Mouse (Mus musculus) gonadal fat pad, adult 2 months (tissue): Measurements from ENCODE around the gene Rnd1. TPM values are rescaled to one million over a fixed set of nuclear protein-coding genes. Genes with fewer than 3 reads are reported as not detected.

Source experiments
- DNase-seq: peaks from one replicate; pipeline ENCODE4 v3.0.0-alpha.2; 2012; ENCODE audit warnings: low read depth
- polyA plus RNA-seq: library from polyadenylated mRNA; depleted of rRNA; stranded (reverse); fragments of >200 nt; gene quantifications from 2 replicates; pipeline ENCODE4 v1.2.3, GENCODE M21; 2012

Gene Rnd1
- polyA plus RNA-seq, 1 experiment, result 4.8 TPM

DNA sequence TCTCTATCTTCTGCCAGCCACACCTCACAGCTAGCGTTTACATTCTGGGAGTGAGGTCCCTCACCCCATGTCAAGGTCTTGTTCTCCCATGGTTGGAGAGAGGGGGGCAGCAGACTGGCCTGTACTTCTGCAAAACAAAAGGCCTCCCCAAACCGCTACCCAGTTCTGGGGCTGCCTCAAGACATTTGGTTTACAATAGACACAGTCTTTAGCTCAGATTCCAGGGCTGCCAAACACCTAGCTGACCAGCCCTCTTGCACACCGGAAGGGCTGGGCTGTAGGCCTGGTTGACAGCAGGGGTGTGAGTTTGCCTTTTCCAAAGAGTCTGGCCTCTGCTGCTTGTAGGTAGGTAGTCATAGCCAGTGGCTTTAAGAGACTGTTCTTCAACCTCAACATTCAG lies 40.1 kb downstream of the Rnd1 start:
- DNase-seq, result no peak

DNA sequence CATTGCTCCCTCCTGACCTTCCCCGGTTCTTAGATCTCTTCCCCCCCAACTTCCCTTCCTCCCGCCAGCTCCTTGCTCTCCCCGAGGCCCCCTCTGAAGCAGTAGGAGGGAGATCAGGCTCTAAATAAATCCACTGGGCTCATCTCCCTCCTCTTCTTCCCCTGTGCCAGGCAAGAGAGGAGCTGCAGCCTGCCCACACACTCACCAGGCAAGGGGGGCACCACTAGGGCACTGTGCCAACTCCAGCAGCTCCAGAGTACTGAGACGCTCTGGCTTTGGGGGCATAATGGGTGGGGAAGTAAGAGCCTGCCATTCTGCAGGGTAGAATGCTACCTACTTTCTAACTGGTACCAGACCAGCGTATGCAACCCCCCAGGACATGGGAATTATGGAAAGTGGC lies 40.7 kb downstream of the Rnd1 start:
- DNase-seq, result no peak

DNA sequence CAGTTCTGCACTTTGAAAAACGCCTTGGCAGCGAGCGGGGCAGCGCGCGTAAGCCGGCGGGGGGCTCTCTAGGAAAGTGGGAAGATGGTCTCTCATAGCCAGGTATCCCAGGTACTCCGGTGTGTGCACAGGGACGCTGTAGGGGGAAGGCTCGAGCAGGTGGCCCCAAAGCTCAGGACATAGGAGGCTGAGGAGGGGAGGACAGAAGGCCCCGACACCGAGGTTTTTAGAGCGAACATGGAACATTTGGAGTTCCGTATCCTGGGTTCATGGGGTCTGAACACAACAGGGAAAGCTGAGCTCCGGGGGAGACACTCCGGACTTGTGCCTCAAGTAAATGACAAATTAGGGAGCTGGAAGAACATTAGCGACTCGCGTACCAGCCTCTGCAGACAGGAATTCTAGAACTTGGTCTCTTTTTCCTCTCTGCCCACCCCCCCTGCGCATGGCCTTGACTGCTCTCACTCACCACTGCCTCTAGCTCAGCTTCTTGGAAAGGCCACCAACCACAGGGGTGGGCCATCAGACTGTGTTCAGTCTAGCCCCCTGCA lies 41.9 kb downstream of the Rnd1 start:
- DNase-seq, result no peak

DNA sequence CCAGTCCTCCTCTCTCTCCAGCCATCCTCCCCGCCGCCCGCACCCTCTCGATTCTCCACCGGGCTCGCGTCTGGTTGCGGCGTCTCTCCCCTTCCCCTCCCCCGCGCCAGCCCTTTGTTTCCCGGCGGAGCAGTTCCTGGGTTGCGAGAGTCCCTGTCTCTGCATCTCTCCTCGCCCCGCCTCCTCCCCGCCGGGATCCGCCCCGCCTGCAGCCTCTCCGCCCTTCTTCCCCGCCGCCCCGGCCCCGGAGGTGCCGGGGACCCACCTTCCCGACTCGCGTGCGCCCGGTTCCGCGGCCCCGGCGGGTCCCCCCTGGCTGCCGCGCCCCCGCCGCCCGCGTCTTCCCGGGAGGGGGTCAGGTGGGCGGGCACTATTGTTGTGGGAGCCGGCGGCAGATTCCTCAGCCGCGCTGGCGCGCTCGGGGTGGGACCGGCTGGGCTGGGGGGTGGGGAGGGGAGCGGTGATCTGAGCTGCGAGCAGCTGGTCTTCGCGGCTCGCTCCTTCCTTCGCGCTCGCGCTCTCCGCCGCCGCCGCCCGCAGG lies 42.6 kb downstream of the Rnd1 start:
- DNase-seq, result no peak

DNA sequence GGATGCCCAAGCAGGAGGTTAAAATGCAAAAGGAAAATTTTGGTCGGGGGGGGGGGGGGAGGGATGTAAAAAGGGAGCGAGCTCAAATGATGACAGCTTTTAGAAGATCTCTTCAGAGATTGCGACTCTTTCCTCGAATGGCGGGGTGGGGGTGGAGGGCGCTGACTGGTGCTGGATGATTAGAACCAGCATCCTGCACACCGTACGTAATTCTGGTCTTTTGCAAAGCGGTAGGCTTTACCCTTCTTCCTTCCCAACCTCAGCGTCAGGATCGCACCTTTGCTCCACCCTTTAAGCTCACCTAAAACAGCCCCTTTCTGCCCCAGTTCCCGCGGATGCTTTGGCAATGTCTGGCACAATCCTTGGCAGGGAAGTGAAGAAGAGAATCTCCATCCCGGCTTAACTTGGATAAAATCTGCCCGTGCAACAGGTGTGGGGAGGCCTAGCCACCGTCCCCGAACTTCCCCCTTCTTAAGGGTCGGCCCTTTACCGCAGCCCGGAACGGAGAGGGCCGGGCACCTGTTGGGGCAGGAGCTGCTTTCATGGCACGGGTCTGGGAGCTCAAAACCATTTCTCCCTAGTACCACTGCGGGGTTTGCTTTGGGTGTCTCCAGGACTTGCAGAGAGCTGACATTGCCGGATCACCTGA lies 43.3 kb downstream of the Rnd1 start:
- DNase-seq, result no peak

DNA sequence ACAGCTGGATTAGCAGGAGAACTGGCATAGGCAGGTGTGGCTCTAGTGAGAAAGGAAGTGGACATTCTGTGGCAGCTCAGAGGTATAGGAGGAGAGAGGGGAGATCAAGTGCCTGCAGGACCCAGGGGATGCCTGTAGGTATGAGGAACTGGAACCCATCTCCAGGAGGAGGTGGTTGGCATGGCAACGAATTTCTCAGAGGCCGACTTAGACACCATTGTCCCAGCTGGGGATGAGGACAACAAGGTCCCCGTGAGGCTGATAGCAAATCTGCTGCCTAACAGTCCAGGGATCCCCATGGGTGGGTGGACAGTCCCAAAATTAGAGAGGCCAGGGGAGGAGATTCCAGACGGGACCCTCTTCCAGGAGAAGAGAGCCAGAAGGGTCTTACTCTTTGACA lies 44.3 kb downstream of the Rnd1 start:
- DNase-seq, result no peak

DNA sequence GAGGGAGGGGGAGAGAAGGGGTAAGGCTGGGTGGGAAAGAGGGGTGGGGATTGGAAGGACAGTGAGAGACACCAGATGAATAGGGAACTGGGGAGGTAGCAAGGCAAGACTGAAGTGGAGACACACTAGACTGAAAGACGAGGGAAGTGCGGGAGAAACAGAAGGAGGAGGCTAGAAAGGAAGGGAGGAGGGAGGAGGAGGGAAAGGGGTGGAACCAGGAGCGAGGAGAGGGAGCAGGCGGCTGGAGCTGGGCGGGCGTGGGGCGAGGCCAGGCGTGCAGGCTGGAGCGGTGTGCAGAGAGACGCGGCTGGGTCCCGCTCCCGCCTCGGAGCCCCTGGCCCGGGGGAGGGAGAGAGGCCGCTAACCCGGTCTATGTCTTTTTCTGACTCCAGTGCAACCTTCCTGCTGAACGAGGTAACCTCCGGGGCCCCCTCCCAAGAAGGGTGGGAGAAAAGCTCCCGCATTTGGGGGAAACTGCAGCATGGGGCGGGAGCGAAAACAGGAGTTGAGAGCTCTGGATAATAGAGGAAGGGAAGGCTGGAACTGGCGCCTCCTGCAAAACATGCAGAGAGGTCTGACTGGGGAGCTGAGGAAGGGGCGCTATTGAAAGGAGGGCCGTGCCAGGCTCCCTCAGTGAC lies 45.0 kb downstream of the Rnd1 start:
- DNase-seq, result no peak

DNA sequence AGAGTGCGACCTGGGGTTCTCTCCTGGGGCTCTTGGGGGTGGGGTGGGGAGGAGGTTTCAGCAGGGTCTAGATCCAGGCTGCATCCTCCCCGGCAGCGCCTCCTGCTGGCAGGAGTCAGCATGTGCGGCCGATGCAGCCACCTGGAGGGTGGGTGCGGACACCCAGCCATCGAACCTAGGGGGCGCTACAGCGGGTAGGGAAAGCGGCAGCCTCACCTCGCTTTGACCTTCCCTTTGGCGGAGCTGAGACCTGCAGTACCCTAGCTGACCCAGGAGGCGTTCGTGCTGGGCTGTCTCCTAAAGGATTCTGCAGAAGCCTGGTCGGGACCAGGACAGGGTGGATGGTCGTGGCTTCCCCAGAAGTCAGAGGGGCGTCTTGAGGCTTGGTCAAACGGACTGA lies 45.8 kb downstream of the Rnd1 start:
- DNase-seq, result no peak

DNA sequence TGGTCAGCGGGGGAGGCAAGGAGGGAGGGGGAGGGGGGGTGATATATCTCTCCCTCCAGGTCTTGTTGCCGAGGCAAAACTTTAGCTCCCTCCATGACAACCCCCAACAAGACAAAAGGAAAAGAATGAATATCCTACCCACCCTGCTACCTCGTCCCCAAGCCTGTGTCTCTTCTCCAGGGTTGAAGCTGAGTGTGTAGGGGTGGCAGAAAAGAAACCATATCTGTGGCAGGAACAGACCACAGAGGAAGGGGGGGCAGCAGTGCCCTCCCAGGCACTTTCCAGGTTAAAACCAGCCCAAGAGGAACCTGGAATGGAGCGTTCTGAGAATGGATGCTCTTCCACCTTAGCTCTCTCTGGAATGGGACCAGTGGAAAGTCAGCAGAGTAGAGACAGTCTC lies 46.7 kb downstream of the Rnd1 start, which contains the start of gene Cacnb3:
TSS of gene Cacnb3 (plus strand) at position 301 of the 400 bp plus-strand sequence.
- DNase-seq, result no peak

DNA sequence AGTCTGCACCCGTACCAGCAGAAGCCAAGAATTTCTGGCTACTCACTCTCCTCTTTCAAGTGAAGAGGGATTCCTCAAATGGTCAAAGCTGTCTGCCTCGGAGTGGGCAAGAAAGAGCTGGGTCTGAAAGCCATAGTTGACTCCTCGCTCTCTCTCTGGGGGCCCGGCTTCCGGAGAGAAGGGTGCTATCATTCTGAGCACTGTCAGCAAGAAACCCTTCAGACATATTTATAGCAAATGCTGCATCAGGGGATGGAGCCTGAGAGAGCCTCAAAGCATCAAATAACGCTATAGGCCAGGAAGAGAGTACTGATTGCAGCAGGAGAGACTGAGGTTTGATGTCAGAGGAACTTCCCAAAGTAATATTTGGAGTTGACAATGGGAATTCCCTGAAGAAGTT lies 47.8 kb downstream of the Rnd1 start:
- no peak for DNase-seq

DNA sequence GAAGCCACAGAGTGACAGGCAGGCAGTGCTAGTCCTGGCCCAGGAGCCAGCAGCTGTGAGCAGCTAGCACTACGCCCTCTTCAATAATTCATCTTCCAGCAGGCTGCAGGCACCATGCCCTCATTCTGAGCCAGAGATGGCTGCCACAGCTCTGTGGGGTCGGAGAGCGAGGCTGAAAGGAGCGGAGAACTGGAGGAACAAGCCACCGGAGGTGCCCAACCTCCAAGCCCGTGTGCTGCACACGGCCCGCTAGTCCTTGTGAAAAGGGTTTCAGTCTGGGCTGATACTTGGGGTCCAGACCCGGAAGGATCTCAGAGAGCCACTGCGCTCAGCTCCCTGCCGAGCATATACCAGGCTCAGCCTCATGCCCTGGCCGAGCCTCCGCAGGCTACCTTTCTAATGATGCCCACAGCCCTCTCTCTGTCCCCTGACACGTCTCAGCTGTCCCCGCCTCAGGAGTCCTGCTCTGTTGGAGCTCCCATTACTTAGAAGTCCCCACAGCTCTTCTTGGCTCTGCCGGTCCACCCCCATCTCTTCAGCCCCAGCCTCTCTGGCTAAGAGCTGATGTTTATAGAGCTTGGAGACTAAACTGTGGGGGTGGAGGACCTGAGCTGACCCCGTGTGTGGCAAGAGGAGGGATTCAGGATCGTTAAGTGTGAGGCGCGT lies 48.5 kb downstream of the Rnd1 start:
- no peak for DNase-seq

DNA sequence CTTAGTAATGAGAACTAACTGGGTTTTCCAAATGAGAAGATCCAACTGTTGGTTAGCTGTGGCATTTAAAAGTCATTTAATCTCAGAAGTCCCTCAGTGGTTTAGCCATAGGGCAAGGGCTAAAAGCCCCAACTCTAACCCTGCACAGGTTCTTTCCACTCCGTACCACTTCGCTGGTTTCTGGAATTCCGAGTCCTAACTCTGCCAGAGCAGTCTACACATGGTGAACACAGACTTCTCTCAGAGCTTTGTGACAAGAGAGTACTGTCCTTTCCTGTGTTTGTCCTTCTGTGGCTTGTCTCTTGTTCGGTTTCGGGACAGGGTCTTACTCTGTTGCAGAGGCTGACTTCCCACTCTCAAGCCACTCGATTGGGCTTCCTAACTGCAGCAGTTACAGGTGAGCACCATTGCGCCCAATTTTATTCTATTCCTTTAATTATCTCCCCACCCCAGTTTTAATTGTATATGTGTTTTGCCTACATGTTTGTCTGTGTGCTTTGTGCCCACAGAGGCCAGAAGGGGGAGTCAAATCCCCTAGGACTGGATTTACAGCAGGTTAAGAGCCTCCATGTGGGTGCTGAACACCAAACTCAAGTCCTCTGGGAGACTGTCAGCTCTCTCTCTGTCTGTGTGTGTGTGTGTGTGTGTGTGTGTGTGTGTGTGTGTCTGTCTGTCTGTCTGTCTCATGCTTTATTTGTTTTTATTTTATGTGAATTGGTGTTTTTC lies 50.6 kb downstream of the Rnd1 start:
- no peak for DNase-seq

DNA sequence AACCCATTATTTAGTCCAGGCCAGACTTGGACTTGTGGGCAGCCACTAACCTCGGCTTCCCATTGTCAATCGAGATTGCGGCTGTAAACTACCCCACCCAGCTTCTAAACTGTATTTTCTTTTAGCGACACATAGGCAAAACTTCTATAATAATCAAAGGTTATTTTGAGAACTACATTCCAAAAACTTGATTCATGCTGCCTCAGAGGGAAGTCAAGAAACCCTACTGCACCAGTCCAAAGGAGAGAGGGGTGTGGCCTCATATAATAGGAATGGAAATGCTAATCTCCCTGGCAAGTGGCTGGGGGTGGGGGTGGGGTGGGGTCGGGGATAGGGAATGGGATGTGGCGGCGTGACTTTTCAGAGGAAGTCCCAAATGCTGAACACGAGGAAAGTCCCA lies 51.2 kb downstream of the Rnd1 start:
- DNase-seq, result no peak

DNA sequence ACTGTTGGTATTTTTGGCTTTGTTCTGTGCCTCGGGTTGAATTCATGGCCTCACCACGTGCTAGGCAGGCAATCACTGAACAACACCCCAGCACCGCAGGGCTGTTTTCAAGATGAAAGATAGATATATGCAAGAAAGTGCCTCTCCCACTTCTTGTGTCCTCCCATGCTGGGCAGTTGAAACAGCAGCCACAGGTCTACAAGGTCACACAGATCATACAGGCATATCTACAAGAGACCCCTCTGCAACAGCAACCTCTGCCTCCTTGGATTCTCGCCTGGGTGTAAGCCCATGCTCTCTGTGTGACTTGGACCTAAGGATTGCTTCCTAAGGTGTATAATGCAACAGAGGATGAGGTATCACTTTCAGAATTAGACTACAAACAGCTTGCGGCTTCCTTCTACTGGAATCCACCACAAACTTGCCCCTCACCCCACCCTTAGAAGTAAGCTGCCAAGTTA lies 53.9 kb downstream of the Rnd1 start:
- DNase-seq, result no peak

DNA sequence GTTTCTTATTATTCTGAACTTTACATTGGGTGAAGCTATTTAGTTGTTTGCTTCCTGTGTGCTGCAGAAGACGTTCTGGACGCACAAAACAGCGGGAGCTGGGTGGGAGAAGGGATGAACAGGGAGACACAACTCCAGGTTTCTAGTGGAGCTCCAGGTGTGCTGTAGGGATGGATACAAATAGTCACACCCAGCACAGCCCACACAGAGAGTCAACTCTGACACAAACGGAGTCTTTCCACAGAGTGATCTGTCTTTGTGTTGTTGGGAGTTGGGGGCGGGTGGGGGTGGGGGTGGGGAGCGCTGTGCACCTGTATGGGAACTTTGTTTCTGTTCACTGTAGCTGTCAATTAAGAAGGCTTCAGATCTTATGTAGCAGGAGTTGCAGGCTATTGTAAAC lies 54.5 kb downstream of the Rnd1 start:
- DNase-seq, result no peak

DNA sequence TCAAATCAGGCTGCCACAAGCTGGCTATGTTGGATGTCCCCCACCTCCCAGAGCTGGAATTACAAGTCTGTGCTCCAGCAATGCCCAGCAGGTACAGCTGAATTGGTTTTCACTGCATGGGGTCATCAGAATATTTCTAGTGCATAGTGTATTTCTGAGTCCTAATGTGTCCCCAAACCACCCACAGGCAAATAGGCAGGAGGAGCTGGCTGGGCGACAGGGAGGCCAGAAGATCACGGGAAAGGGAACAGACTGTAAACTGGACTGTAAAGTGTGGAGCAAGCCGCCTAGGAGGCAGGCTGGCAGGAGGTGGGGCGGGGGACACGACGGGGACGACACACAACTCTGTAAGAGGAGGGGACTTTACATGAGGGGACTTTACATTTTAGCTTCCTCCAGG lies 55.1 kb downstream of the Rnd1 start:
- DNase-seq, result no peak

DNA sequence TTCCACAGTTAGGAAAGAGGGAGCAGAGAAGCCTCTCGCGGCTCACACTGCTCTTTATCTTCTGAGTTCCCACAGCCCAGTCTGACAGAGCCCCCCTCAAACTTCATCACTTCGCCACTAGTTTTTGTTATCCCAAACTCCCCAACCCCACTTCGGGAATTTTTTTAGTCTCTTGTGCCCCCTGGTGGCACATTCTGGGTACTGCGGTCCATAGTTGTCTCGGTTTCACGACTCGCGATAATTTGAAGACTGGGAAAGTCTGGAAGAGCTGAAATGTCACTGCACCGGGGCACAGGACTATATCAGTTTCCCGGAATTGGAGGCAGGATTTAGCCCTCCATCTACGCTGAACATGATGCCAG lies 60.1 kb downstream of the Rnd1 start:
- DNase-seq, result no peak

DNA sequence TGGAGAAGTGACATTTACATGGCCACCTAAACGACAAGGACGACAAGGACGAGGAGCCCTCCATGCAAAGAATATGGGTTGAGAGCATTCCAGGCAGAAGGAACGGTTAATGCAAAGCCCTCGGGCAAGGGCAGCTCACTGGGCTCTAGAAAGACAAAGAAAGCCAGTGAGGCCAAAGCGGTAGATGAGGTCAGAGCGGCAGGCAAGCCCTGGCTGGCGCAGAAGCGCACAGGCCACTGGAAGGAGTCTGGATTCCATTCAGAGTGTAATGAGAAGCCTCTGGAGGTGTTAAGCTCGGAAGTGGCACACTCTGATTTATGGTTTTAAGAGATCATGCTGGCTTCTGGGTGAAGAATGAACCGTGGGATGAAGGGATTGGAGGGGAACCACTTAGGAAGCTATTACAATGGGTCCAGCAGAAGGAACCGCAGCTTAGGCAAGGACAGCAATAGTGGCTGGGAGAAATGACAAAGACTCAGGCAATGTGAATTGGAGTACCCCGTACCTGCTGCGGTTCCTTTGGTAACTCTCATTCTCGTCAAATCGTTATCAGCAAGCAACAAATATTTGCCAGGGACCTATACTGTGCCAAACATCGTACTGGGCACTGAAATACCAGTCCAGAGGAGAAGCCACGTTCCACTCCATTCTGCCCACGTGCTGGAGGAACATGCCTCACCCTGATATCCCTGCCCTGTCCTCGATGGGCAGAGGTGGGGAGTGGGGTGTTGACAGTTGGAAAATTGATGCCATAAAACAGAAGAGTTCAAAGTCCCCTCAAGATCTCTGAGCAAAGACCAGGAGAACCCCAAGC lies 60.7 kb downstream of the Rnd1 start:
- DNase-seq, result no peak

DNA sequence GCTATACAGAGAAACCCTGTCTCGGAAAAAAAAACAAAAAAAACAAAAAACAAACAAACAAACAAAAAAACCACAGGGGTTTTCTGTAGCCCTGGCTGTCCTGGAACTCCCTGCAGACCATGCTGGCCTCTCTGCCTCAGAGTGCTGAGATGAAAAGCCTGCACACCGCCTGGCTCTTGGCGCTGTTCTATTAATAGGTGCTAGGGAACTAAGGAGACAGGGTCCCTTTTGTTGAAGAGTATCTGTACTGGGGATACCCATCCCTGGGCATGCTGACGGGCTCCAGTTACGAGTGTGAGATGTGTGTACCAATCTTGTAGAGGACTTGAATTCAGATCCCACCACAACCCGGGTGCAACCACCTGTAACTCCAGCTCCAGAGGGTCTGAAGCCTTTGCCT lies 61.5 kb downstream of the Rnd1 start:
- DNase-seq, result no peak

DNA sequence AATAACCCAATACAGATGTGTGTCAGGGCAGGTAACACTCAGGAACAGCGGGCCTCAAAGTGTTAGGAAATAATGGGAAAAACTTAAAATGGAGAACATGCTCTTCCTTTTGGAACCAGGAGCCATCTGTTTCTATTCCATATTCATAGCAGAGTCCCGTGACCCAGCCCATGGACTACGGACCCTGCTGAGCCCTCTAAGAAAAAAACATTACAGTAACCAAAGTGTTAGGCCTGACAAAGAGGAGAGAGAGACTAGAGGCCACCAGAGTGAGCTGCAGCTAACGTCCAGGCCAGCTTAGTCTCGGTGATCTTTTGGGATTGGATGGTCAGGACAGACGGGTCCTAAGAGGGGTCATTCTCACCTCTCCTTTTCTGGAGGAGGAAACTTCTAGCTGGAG lies 62.3 kb downstream of the Rnd1 start:
- DNase-seq, result no peak

DNA sequence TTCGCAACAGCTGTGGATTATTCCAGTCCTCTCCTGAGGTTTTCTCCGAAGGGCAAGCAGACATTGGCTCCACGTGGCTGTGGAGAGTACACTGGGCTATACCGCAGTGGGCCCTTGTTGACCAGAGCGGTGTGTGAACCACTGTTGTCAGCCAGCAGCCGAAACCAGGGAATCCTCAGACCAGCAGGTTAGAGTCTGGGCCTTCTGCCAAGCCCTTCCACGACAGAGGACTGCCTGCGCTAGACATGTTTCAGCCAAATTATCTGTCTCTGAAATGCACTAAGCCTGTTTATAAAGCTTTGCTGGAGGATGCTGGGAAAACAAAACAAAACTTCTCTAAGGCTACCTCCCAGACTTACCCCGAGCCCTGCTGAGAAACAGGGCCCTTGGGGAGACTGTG lies 62.7 kb downstream of the Rnd1 start:
- DNase-seq, result no peak
